Mouse (Mus musculus): Measurements from ENCODE around the gene Gm44973.
"Not testable (repeated sequence)": the region's sequence is repeated elsewhere in the genome, so short reads cannot be mapped to it uniquely, and the experiment has no call there.

The Gm44973 gene

DNA sequence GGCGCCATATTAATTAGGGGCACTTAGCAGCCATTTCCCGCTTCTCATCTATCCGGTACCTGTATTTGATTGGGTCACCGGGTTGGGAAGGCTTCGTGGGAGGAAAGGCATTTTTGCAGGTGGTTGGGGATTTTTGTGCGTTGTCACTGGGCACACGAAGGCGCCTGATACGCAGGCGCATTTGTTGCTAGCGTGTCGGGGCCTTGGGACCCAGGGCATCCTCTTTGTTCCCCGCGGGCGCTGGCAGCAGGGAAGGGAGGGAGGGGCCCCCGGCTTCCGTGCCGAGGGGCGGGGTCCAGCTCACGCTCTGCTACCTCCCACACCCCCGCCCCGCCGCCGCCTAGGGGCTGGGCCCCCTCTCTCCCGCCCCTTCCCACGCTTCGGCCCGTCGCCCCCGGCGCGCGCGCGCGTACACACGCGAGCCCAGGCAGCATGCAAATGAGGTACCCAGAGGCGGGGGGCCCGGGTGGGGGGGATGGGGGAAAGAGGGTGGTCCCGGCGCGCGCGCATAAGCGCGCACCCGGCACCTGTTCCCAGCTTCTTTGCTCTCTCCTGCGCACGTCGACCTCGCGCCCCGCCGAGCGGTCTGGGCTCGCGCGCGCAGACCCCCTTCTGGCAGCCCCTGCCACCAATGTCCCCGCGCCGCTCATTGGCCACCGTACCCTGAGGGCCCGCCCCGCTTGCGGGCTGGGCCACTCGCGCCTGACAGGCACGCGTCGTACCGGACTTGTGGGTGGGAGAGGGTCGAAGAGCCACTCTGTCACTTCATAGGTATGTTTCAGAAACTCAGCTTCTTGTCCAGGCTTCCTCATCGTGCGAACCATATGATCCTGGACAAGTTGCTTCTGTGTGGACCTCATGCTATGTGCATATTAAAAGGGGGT is at the start of gene Gm44973:
Gene Gm44973 (plus strand): TSS at position 379 of the 884 bp plus-strand sequence.
- DNase-seq (ENCODE audit: low read depth in 2 of 2, low spot score in 2 of 2), result peak; percentile 82 to 89

DNA sequence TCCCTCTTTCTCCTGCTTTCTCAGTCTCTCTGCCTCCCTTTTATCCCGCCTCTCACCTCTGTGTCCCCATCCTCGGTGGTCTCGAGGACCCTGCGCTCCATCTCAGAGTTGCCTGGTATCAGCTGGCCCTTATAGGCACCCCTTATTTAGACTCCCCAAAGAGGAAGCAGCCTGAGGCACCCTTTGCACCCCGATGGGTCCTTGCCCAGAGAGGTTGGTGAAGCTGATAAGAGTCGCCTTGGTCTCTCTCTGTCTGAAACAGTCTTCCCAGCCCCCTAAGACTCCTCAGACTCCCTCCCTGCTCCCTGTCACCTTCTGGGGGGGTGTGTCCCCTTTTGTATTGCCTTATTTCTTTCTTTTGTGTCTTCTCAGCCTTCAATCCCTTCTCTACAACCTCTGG is 44.2 kb upstream of the Gm44973 start, which contains the start of gene Sbk3:
Gene Sbk3 (minus strand): TSS at position 101 of the 400 bp plus-strand sequence.
- DNase-seq (ENCODE audit: low read depth in 2 of 2, low spot score in 2 of 2), result no peak

GRCm38 (mm10) chr7:4971710-4972109 is 43.6 kb upstream of the Gm44973 start:
- DNase-seq (ENCODE audit: low read depth in 2 of 2, low spot score in 2 of 2), result no peak

GRCm38 (mm10) chr7:4972321-4973047 is 42.8 kb upstream of the Gm44973 start:
- no peak for DNase-seq (ENCODE audit: low read depth in 2 of 2, low spot score in 2 of 2)

DNA sequence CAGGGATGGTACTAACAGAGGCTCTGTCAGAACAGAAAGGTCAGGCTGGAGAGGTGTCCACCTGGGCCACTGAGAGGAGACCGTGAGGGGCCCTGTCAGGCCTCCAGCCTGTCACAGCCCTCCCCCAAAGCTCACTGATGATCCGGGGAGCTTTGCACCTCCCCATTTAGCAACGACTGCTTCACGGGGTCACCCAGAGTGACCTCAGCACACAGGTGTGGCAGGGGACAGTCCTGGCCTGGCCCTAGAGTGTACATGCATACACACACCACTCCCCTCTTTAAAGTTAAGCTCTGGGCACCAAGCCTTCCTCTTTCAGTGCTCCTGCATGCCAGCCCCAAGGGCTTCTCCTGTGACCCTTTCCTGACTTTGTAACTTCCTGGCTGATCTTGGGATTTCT is 39.8 kb upstream of the Gm44973 start:
- no peak for DNase-seq (ENCODE audit: low read depth in 2 of 2, low spot score in 2 of 2)

GRCm38 (mm10) chr7:4976832-4977231 is 38.5 kb upstream of the Gm44973 start:
- peak in 1 of 2 experiments; percentile 19 for DNase-seq (ENCODE audit: low read depth in 2 of 2, low spot score in 2 of 2)

DNA sequence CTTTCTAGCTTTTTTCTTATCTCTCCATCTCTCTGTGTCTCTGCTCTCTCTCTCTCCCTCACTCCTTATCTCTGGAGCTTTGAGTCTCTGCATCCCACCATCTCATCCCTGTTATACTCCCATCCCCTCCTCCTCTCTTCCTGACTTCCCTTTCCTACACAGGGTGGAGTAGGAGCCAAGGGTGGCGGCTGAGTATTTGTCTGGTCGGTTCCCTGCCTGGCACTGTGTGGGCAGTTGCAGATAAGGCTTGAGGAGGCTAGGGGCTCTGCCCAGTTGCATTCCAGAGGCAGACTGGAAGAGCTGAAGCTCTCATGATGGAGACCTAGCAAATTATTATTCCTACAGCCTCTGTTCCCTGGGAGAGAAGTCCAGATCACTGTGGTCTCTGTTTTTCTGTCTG is 27.0 kb upstream of the Gm44973 start:
- no peak for DNase-seq (ENCODE audit: low read depth in 2 of 2, low spot score in 2 of 2)

GRCm38 (mm10) chr7:4993347-4993998 is 21.8 kb upstream of the Gm44973 start:
- no peak for DNase-seq (ENCODE audit: low read depth in 2 of 2, low spot score in 2 of 2)

DNA sequence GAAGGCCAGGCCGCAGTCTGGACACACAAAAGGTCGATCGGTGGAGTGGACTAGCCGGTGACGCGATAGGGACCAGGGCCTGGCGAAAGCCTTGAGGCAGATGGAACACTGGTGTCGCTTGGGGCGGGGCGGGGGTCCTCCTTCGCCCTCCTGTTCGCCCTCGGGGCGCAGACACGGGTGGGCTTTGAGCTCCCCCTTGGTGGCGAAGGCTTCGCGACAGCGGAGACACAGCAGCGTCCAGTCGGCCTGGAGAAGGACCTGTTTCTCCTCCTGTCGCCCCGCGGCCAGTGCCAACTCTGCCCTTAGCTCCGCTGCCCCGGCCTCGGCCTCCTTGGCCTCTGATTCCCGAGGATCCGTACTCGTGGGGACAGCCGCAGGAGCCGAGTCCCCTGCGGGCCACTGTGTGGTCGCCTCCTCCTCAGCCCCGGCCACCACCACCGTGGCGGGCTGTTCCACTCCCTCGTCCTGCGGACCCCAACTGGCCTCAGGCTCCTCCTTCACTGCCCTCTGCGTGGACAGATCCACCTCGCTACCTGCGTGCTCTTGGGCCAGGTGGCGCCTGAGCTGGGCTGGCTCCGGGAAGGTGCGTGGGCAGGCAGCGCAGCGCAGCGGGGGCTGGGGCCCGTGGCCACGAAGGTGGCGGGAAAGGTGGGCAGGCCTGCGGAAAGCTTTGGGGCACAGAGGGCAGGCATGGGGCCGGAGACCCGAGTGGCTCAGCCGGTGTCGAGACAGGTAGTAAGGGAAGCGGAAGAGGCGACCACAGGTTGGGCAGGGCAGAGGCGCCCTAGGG is 21.1 kb upstream of the Gm44973 start:
- DNase-seq (ENCODE audit: low read depth in 2 of 2, low spot score in 2 of 2), result no peak

DNA sequence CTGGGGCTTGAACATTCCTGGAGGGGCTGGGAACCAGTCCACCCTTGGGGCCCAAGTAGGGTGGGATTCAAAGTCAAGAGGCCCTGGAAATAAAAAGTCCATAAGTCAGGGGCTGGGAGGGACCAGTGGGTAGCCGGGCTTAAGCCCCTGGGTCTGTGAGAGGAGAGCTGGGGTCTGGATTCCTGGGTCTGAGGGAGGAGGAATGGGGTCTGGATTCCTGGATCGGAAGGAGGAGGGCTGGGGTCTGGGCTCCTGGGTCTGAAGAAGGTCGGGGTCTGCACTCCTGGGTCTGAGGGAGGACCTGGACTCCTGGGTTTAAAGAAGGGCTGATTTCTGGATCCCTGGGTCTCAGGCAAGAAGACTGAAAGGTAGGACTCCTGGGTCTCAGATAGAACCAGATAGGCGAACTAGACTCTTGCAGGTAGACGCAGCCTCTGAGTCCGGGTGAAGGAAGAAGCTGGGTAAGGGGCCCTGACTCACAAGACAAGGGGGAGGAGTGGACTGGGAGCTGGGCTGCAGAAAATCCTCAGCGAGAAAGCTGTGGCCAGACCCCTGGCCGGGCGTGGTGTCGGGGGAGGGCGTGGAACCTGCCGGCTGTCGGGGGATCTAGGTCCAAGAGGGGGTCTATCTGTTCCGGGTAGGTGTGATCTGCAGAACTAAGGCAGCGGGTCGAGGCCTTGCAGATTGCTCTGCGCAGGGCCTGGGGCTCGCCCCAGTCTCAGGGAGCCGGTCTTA is 19.9 kb upstream of the Gm44973 start:
- DNase-seq (ENCODE audit: low read depth in 2 of 2, low spot score in 2 of 2), result no peak

GRCm38 (mm10) chr7:4996003-4996895 is 19.0 kb upstream of the Gm44973 start, which contains the start of gene Zfp579:
TSS of gene Zfp579 (minus strand) at chr7:4996158.
- DNase-seq (ENCODE audit: low read depth in 2 of 2, low spot score in 2 of 2), result peak; percentile 60 to 78

DNA sequence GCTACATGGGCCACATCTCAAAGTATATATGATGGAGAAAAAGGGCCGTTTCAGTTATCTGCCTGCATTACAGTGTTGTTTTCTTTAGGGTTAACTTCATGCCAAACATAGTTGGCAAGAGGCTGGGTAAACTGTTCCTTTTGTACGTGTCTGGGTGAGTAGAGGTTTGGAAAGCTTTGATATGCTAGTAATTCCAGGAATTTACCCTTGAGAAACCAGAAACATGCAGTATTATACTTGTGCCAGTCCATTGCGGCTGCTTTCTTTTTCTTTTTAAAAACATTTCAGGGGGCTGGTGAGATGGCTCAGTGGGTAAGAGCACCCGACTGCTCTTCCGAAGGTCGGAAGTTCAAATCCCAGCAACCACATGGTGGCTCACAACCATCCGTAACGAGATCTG is 18.4 kb upstream of the Gm44973 start:
- no peak for DNase-seq (ENCODE audit: low read depth in 2 of 2, low spot score in 2 of 2)

- peak in 1 of 2 experiments; percentile 44 for DNase-seq (ENCODE audit: low read depth in 2 of 2, low spot score in 2 of 2)
Measured at GRCm38 (mm10) chr7:4999876-5000275, 15.4 kb upstream of the Gm44973 start.

DNA sequence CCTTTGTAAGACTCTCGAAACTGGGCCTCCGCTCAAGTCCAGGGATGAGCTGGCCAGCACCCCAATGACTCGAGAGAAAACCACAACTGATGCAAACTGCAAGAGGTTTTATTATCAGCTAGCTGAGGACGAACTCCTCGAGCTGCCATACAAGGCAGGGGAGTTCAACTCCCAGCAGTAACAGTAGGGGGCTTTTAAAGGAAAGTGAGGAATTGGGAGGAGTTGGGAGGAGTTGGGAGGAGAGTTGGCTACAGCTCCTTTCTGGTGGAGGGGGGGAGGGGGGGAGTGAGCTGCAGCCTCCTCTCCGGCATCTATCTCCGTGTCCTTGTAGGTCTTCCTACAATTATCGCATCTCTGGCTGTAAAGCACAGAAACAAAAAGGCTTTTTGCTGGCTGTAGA is 12.4 kb upstream of the Gm44973 start:
- DNase-seq (ENCODE audit: low read depth in 2 of 2, low spot score in 2 of 2), result not testable (repeated sequence)

DNA sequence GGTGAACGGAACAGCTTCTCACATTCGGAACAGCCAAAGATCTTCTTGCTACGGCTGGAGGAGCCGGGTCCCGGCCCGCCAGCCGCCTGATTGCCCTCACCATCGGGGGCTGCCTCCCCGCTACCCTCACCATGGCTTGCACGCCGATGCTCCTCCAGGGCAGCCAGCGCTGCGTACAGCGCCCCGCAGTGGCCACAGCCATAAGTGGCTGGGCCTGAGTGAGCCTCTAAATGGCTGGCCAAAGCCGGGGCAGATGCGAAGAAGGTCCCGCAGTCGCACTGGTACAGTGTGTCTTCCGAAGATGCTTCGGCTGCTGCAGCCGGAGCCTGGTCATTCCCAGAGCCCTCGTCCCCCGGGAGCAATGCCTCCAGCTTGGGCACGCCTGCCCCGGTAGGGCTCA is 7.1 kb upstream of the Gm44973 start:
- DNase-seq (ENCODE audit: low read depth in 2 of 2, low spot score in 2 of 2), result no peak

GRCm38 (mm10) chr7:5012681-5013513 is 2.4 kb upstream of the Gm44973 start:
- no peak for DNase-seq (ENCODE audit: low read depth in 2 of 2, low spot score in 2 of 2)

GRCm38 (mm10) chr7:5014251-5015117 is 812 bp upstream of the Gm44973 start, which contains the start of the genes Zfp524 and Fiz1:
TSS of gene Zfp524 (plus strand) at chr7:5014415.
TSS of gene Fiz1 (minus strand) at chr7:5014697.
- peak; percentile 96 to 98 for DNase-seq (ENCODE audit: low read depth in 2 of 2, low spot score in 2 of 2)

All from CD8-positive naive resting alpha-beta T cell, adult 2 months (primary cell).